Mouse (Mus musculus): ENCODE data around the gene Rara.

The Rara gene

GRCm38 (mm10) chr11:98952111-98952510 is 24.5 kb downstream of the Rara start:
- no peak for DNase-seq (ENCODE audit: low spot score in 2 of 2)

DNA sequence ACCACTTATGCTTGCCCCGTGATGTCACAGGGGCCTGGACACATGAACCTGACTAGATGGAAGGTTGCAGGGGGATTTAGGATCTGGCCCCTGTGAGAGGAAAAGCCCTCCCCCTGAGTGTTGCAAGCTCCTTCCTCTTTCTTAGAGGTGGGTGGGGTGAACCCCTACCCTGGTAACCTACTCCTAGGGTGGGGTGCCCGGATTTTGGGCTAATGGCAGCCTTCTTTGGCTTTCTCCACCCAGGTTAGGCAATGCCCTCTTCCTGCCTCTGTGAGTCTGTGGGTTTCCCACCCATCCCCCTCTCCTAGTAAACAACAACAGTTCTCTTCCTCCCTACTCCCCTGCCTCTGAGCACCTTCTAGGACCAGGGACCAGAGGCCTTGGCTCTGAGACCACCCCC is 25.1 kb downstream of the Rara start:
- no peak for DNase-seq (ENCODE audit: low spot score in 2 of 2)

DNA sequence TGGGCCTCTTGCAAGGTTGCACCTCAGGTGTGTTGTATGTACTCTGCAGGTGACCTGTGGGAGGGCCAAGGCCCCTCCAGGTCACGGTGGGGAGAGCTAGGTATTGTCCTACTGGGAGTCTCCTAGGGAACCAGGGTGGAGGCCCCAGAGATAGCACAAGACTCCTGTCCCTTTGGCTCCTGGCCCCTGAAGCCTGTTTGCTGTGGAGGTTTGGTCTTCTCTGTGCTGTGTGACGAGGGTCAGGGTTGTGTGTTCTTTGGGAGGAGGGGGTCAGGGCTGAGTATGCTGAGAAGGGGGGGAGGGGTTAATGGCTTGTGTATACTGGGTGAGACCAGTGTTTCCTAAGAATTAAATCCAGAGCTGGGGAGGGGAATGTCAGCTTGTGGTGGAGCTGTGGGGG is 25.7 kb downstream of the Rara start:
- DNase-seq (ENCODE audit: low spot score in 2 of 2), result no peak

DNA sequence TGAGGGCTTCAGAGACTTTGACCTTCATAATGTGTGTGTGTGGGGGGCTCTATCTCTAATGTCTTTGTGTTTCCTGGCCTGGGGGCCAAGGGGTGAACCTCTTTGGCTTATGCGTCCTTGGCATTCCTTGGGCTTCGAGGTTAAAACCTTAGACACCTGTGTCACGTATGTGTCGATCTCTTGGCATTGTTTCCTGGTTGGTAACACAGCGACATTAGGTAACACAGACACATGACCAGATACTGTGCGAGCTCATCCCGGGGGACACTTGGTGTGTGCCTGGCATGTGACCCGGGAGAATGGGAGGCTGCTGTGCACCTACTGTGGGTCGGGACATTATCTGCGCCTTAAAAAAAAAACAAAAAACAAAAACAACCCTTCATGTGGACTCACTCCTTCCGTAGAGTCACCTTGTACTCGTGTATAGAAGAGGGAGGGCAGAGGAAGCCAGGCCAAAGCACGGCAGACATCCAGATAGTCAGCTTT is 26.3 kb downstream of the Rara start:
- DNase-seq (ENCODE audit: low spot score in 2 of 2), result no peak

DNA sequence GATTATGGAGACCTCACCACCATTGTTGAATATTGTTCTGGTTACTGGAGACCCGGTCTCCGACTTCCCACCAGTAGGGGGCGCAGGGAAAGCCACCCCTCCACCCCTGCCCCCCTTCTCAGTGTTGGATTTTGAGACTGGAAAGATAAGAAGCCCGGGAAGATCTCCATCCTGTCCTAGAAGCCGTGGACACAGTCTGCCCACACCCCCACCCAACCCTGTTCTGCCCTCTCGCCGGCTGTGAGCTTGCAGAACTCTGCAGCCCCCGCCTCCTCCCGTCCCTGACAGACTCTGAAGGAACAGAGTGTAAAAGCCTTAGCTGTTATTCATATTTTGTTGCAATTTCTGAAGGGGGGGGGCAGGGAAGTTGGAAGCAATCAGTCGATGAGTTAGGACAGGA is 26.8 kb downstream of the Rara start:
- no peak for DNase-seq (ENCODE audit: low spot score in 2 of 2)

DNA sequence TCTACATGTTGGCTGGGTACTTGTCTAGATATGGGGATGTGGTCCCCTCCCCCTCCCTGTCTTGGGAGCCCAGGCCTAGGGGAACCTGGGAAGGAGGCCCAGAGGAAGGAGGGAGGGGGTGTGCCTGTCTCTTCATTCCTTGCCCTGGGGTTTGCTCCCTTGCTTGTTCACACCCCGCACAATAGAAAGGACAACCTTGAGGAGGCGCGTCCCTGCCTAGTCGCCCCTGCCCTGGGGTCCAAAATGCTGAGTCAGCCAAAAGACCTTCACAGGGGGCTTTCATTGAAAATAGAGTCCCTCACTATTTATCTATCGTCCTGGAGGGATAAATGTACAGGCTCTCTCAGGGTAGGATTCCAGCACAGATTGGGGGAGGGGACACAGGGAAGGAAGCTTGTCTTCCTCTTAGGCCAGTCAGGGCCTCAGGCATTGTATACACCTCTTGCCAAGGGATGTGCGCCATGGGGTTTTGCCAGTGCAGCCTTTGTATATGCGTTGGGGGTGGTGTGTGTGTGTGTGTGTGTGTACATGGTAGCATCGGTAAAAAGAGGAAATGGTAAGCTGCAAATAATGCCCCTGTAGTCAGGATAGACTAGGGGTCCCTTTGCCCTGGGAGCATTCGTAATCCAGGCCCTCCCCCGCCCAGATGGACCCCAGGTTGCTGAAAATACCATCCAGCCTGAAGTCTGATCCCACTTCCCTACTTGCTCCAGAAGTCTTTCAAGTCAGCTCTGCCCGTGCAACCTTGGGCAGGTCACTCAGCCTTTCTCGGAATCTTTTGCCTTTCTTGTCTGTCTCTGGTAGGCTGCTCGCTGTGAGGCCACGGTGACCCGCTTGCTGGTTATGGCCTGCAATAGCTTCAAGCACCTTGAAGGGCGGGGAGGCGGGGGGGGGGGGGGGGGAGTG is 27.4 kb downstream of the Rara start:
- DNase-seq (ENCODE audit: low spot score in 2 of 2), result no peak

- no peak for DNase-seq (ENCODE audit: low spot score in 2 of 2)
Observed at GRCm38 (mm10) chr11:98955707-98956235, 28.2 kb downstream of the Rara start.

- no peak for DNase-seq (ENCODE audit: low spot score in 2 of 2)
Observed at GRCm38 (mm10) chr11:98956340-98956739, 28.7 kb downstream of the Rara start.

DNA sequence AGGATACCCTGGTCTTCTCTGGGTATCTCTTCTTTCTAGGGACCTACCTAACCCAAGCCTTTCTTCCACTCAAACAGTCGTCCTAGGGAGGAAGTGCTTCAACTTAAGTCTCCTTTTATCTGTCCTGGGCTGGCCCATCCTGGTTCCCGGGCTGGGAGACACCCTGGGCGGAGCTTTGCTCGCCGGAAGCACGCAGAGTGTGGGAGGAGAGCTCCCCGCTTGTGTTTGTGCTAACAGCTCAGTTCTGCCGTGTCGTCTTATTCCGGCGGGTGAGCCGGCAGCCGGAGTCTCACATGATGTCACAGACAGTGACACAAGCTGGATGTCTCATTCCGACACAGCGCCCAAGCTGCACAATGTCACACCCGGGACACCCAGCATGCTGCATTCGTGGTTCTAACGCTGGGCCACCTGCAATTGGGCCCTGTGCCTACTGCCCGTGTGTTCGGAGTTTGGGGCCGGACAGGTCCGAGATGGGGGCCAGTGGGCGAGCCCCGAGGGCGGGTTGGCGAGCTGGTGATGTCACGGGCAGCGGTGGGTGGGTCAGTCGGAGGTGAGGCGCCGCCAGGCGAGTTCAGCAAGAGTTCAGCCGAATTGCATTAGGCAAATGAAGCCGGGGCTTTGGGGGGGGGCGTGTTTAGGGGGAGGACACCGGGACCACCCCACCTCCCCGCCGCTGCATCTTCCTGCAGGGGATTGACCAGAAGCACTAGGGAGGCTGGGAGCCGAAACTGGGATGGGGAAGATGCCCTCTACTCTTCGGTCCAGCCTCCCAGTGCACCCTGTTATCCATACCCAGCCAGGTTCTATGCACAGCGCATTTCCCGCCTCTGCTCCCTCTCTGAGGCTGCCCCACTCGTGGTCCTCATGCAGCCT is 32.1 kb downstream of the Rara start:
- no peak for DNase-seq (ENCODE audit: low spot score in 2 of 2)

DNA sequence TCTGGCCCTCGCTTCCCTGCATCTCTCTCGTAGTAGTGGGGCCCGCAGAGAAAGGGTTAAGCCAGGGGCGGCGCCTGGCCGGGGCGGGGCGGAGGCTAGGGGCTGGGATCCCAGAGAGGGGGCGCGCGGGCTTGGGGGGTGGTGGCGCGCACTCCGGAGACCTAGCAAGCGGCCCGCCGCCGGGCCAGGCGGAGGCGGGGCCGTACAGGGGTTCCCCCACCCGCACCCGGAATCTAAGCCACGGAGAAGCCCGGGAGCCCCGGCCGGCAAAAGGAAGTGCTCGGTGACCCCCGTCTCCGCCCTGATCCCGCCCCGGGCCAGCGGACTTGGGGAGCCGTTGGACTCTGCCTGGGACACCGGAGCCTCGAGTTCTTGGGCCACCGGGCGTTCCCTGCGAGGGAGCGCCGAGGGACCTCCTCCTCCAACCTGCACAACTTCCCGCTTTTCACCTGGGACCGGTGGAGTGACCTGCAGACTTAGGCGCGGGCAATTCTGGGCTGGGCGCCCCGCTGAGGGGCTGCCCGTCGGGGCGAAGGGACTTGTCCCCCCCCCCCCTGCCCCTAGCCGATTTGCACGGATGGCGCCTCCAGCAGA is 32.8 kb downstream of the Rara start:
- DNase-seq (ENCODE audit: low spot score in 2 of 2), result no peak

DNA sequence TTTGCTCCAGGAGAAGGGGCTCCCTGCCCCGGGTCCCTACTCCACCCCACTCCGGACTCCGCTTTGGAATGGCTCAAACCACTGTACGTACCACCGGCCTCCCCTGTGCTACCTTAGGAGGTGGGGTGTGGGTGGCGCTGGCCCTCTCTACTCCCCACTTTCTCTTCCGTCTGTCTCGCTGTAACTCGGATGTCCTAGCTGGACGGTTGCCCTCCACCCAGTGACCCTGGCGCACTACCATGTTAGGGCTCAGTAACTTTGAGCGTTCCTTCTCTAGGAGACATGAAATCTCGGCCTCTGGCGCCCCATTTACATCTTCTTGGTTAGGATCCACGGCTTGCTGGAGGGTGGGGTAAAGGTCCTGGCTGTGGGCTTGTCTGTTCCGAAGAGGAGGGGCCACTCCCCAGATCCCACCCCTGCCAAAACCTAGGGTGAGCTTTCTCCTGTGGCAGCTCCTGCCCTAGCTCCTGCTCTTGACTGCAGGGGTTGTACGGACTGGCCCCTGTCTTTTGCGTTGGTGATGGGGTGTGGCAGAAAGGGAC is 33.5 kb downstream of the Rara start:
- DNase-seq (ENCODE audit: low spot score in 2 of 2), result no peak

DNA sequence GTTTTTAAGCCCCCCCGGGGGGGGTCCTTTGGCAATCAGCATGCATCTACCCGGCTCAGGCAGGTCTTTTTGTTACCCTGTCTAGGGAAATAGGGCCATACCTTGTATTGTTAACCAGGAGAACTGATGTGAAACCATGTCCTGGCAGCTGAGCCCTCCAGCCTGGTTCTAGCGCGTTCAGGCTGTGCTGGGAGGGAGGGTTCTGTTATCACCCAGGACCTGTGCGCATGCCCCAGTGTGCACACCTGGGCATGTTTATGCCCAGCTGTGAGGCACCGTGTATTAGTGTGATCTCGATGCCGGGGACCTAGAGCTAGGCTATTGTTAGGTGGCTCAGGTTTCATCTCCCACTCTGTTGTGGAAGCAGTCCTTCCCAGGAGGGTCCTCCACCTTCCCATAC is 34.1 kb downstream of the Rara start:
- no peak for DNase-seq (ENCODE audit: low spot score in 2 of 2)

DNA sequence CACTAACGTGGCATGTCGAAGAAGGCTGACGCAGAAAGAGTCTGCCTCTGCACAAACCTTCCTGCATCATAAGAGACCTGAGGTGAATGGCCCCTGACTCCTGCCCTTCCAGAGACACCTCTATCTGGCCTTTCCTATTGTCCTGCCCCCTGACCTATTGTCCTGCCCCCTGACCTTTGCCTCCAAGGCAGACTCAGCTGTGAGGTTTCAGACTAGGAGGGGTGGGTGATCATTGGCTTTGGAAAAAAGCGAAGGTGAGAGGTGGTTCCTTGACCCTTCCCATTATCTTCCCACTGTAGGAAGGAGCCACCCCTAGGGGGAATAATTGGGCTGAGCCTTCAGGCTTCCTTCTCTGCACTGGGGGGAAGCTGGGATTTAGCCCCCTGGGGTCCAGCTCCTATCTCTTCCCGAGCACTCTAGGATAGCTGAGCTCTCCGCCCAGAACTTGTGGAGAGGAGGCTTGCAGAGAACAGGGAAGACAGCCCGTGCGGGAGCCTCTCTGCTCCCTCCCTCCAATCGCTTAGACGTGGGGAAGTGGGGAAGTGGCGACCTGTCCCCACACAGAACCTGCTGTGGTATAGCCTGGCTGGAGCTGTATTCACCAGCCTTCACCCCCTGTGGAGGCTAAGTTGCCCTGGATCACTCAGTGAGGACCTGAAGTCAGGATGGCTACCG is 34.9 kb downstream of the Rara start:
- no peak for DNase-seq (ENCODE audit: low spot score in 2 of 2)

DNA sequence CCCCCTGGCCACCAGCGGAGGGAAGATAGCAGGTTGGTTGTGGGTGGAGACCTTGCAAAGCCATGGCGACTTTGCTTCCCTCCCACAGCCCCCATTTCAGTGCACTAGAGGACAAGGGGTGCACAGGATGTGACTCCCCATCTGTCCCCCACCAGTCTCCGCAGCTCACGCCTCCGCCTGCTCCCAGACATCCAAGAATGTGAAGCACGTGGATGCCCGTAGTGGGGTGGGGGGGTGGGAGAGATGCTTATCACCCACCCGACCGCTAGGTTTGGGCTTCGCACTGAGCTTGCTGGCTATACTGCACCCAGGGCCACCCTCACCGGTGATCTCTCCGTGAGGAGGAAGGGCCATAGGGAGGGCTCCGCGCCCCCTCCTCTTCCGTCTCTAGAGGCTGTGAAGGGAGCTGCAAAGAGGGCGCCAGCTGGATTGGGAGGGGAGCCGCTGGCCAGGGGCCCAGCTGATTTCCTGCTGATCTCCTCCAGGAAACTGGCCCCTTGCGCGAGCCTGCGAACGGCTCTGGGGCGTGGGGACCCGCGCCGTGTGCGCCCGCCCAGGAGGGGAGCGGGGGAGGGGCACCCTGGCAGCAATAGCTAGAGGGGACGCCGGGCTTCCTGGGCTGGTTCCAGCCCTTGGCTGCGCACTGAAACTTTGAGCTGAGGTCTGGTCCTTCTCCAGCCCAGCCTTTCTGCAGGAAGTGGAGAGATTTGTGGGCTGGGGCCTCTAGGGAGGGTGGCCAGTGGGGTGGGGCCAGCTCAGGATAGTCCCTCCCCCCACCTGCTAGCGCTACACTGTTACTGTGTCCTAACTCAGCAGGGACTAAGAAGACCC is 35.8 kb downstream of the Rara start:
- DNase-seq (ENCODE audit: low spot score in 2 of 2), result no peak

- DNase-seq (ENCODE audit: low spot score in 2 of 2), result no peak
Observed at GRCm38 (mm10) chr11:98964201-98964615, 36.6 kb downstream of the Rara start.

DNA sequence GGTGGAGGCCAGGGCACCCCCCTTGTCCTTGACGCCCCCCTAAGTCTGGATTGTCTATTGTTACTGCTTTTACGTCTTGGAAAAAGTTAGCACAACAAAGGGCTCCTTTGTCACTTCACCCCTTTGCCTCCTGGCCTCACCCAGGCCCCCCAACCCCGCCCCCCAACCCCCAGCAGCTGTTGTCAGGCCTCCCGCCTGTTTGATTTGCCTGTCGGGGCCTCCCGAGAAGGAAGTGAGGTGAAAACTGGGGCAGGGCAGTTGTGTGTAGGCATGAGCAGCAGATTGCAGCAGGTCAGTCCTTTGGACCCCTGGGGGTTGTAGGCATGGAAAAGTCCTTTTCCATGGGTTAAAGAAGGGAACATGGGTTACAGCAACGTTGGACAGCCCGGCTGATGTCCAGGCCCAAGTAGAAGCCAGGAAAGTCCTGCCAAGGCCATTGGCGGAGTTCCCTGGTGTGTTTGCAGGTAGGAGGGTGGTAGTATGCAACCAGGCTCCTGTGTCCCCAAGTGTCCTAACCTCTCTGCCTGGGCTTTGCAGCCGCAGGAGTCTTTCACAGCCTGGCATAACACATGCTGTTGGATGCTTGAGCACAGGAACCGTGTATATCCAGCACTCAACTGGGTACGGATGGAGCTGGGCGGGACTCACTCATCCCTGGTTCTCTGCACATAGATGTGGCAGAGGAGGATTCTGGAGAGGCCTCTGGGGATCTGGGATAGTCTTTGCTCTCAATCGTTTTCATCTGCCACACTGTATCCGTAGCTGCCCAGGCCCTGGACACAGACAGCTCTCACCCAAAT is 37.2 kb downstream of the Rara start:
- DNase-seq (ENCODE audit: low spot score in 2 of 2), result no peak

DNA sequence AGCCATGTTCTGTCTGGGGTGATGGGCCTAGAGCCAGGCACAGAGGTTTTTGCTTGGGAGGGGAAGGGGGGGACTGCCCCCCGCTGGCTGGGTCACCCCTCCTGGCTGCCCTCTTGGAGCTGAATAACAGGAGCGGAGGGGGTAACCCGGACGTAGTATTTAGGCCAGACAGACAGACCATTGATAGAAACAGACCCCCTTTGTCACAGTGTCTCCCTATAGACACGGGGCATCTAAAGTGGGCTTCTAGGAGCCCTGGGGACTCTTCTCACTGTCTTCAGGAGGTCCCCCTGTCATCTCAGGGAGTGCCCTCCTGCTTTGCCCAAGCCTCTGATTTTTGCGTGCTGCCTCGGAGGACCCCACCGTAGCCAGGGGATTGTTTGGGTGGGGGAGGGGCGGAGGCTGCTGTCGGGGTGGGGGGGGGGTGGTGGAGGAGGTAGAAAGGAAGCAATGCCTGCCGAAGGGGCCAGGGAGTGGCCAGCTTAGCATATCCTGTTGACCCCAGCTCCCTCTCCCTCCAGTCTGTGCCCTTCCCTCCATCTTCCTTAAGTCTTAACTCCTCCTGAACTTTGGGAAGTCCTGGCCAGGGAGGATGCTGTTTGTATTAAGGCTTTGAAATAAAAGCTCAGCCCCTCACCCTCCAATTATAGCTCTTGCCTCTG is 37.9 kb downstream of the Rara start:
- DNase-seq (ENCODE audit: low spot score in 2 of 2), result no peak

- peak in 1 of 2 experiments; percentile 73 for DNase-seq (ENCODE audit: low spot score in 2 of 2)
Observed at GRCm38 (mm10) chr11:98966499-98967141, 39.0 kb downstream of the Rara start.
